Mouse (Mus musculus) embryonic facial prominence, embryonic 14.5 days (tissue): ENCODE measurements at regions not wholly inside any gene's neighbourhood (a gene's known extent, or its start where the extent isn't known, plus 50 kb on each side); places are given as distances from the start of the nearest gene placed in this dataset.

Experiments used
- ATAC-seq: fragments of 200-750 bp; cut with Nextera tagmentation; 2 replicates; pipeline ENCODE4 v1.8.0; 2017; ENCODE audit warnings: low read depth, moderate number of reproducible peaks, moderate TSS enrichment
- DNase-seq: peaks from one replicate; pipeline ENCODE4 v3.0.0-alpha.2; 2015; ENCODE audit warnings: low spot score
- H3K27ac ChIP-seq: fragments of 300-500 bp; sonication (generic); replicated peaks from 2 replicates; pipeline ENCODE4 v1.5.1; 2014; ENCODE audit warnings: low read depth, mild to moderate bottlenecking, low read length, moderate library complexity
- H3K27me3 ChIP-seq: fragments of 300-500 bp; sonication (generic); replicated peaks from 2 replicates; pipeline ENCODE4 v1.6.1; 2014; ENCODE audit warnings: low read length; ENCODE audit not compliant: control insufficient read depth, insufficient read depth
- H3K36me3 ChIP-seq: fragments of 300-500 bp; sonication (generic); 2 replicates; pipeline ENCODE4 v1.6.1; 2014; ENCODE audit warnings: low read length, mixed read lengths; ENCODE audit not compliant: control insufficient read depth, insufficient read depth
- H3K4me1 ChIP-seq: fragments of 300-500 bp; sonication (generic); 2 replicates; pipeline ENCODE4 v1.6.1; 2014; ENCODE audit warnings: antibody characterized with exemption, low read length; ENCODE audit not compliant: control insufficient read depth, insufficient read depth
- H3K4me2 ChIP-seq: fragments of 300-500 bp; sonication (generic); 2 replicates; pipeline ENCODE4 v1.6.1; 2014; ENCODE audit warnings: low read depth, mild to moderate bottlenecking, low read length, moderate library complexity, mixed read lengths
- H3K4me3 ChIP-seq: fragments of 300-500 bp; sonication (generic); 2 replicates; pipeline ENCODE4 v1.5.1; 2014; ENCODE audit warnings: low read depth, mild to moderate bottlenecking, low read length
- H3K9ac ChIP-seq: fragments of 300-500 bp; sonication (generic); 2 replicates; pipeline ENCODE4 v1.6.1; 2014; ENCODE audit warnings: low read depth, mild to moderate bottlenecking, low read length, moderate library complexity, mixed read lengths
- H3K9me3 ChIP-seq: fragments of 300-500 bp; sonication (generic); 2 replicates; pipeline ENCODE4 v1.6.1; 2016; ENCODE audit warnings: low read length; ENCODE audit not compliant: control insufficient read depth
- WGBS: fragments of 180-500 bp; shearing (Covaris S2); extraction: QIAGEN DNeasy Blood & Tissue Kit; methylation state at CpG from one replicate; pipeline ENCODE4 v1.1.7; 2014; 5-methylcytosine and 5-hydroxymethylcytosine counted together

GRCm38 (mm10) chr11:43952151-43952550 lies 51.1 kb upstream of the Adra1b start:
- WGBS, result 58% methylated on average over 1 of the region's 1 CpGs
- Histone ChIP-seq H3K4me3 (no peak overlapping the region), H3K4me1 (no peaks in the 10 kb centered on the region), H3K36me3 (no peaks in the 10 kb centered on the region), H3K4me2 (no peak overlapping the region), H3K9me3 (no peaks in the 10 kb centered on the region; the same call in 1 of the 2 replicates), H3K9ac (no peak overlapping the region), H3K27ac (no peak overlapping the region), H3K27me3 (no peaks in the 10 kb centered on the region)
- ATAC-seq, result no peak
- DNase-seq, result no peak

- Histone ChIP-seq H3K27ac (no peak overlapping the region), H3K4me2 (no peak overlapping the region), H3K27me3 (no peaks in the 10 kb centered on the region), H3K4me3 (no peak overlapping the region), H3K9me3 (no peaks in the 10 kb centered on the region), H3K4me1 (no peaks in the 10 kb centered on the region), H3K36me3 (no peaks in the 10 kb centered on the region), H3K9ac (no peak overlapping the region)
- no peak for DNase-seq
- ATAC-seq, result no peak
- 24% methylated on average over 3 of the region's 3 CpGs for WGBS
Observed at GRCm38 (mm10) chr11:43958241-43958975, 57.4 kb upstream of the Adra1b start.

GRCm38 (mm10) chr11:43958976-43959315 lies 57.9 kb upstream of the Adra1b start:
- Histone ChIP-seq H3K4me3 (no peak overlapping the region), H3K27ac (no peak overlapping the region), H3K27me3 (no peaks in the 10 kb centered on the region), H3K4me2 (no peak overlapping the region), H3K4me1 (no peaks in the 10 kb centered on the region), H3K36me3 (no peaks in the 10 kb centered on the region), H3K9me3 (no peaks in the 10 kb centered on the region), H3K9ac (no peak overlapping the region)
- 27% methylated on average over 2 of the region's 2 CpGs for WGBS
- ATAC-seq (no peak), DNase-seq (no peak)

GRCm38 (mm10) chr11:43960348-43961105 lies 59.5 kb upstream of the Adra1b start:
- H3K4me3 ChIP-seq, result no peak overlapping the region
- DNase-seq, result no peak
- no peak for ATAC-seq
- WGBS, result 70% methylated on average over 5 of the region's 5 CpGs
- no peak overlapping the region for H3K4me2 ChIP-seq
- H3K9me3 ChIP-seq, result no peaks in the 10 kb centered on the region
- H3K4me1 ChIP-seq, result no peaks in the 10 kb centered on the region
- H3K36me3 ChIP-seq, result no peaks in the 10 kb centered on the region
- H3K27me3 ChIP-seq, result no peaks in the 10 kb centered on the region
- H3K9ac ChIP-seq, result no peak overlapping the region
- H3K27ac ChIP-seq, result no peak overlapping the region

- Histone ChIP-seq H3K9ac (no peak overlapping the region), H3K9me3 (no peaks in the 10 kb centered on the region), H3K4me2 (no peak overlapping the region), H3K27me3 (no peaks in the 10 kb centered on the region), H3K27ac (no peak overlapping the region), H3K4me1 (no peaks in the 10 kb centered on the region), H3K36me3 (no peaks in the 10 kb centered on the region), H3K4me3 (no peak overlapping the region)
- no peak for DNase-seq
- 79% methylated on average over 6 of the region's 6 CpGs for WGBS
- ATAC-seq, result no peak
Observed at GRCm38 (mm10) chr11:43961398-43962070, 60.5 kb upstream of the Adra1b start.

- 78% methylated on average over 1 of the region's 1 CpGs for WGBS
- Histone ChIP-seq H3K4me3 (no peak overlapping the region), H3K9ac (no peak overlapping the region), H3K27me3 (no peaks in the 10 kb centered on the region), H3K9me3 (no peaks in the 10 kb centered on the region), H3K36me3 (no peaks in the 10 kb centered on the region), H3K4me2 (no peak overlapping the region), H3K27ac (no peak overlapping the region), H3K4me1 (no peaks in the 10 kb centered on the region)
- DNase-seq, result no peak
- no peak for ATAC-seq
Observed at GRCm38 (mm10) chr11:43967764-43968163, 66.8 kb upstream of the Adra1b start.

- no peak overlapping the region for H3K27ac ChIP-seq
- ATAC-seq (no peak), DNase-seq (no peak)
- no peak overlapping the region for H3K4me3 ChIP-seq
- no peaks in the 10 kb centered on the region for H3K9me3 ChIP-seq
- H3K4me2 ChIP-seq, result no peak overlapping the region
- H3K9ac ChIP-seq, result no peak overlapping the region
- WGBS, result 63% methylated on average over 3 of the region's 3 CpGs
- no peaks in the 10 kb centered on the region for H3K4me1 ChIP-seq
- H3K27me3 ChIP-seq, result no peaks in the 10 kb centered on the region
- no peaks in the 10 kb centered on the region for H3K36me3 ChIP-seq
Observed at GRCm38 (mm10) chr11:43971886-43972285, 70.9 kb upstream of the Adra1b start.

- 40% methylated on average over 4 of the region's 4 CpGs for WGBS
Observed at GRCm38 (mm10) chr11:43976024-43976423, 75.0 kb upstream of the Adra1b start.

More at GRCm38 (mm10) chr11:43976024-43976423, 75.0 kb upstream of the Adra1b start:
- no peak overlapping the region for H3K9ac ChIP-seq
- no peak overlapping the region for H3K4me2 ChIP-seq
- H3K9me3 ChIP-seq, result no peaks in the 10 kb centered on the region
- H3K27me3 ChIP-seq, result no peaks in the 10 kb centered on the region
- no peak overlapping the region for H3K27ac ChIP-seq
- no peak overlapping the region for H3K4me3 ChIP-seq
- no peaks in the 10 kb centered on the region for H3K36me3 ChIP-seq
- ATAC-seq, result no peak
- H3K4me1 ChIP-seq, result no peaks in the 10 kb centered on the region
- DNase-seq, result no peak
